Mouse (Mus musculus) ES-E14 (cell line): ENCODE measurements around the gene Olfr596. TPM values are rescaled to one million over a fixed set of nuclear protein-coding genes. Genes with fewer than 3 reads are reported as not detected.
"Not testable (repeated sequence)": the region's sequence is repeated elsewhere in the genome, so short reads cannot be mapped to it uniquely, and the experiment has no call there.

Experiments used
- DNase-seq: peaks from one replicate; pipeline ENCODE4 v3.0.0-alpha.2; 2013; ENCODE audit warnings: low read depth, low spot score
- H3K27ac ChIP-seq: 2 replicates; pipeline ENCODE4 v1.5.1; 2012; ENCODE audit warnings: low read depth, mild to moderate bottlenecking, low read length, moderate library complexity, mixed read lengths; ENCODE audit not compliant: poor library complexity, insufficient read depth, severe bottlenecking
- H3K36me3 ChIP-seq: 2 replicates; pipeline ENCODE4 v1.6.1; 2012; ENCODE audit warnings: mild to moderate bottlenecking, low read length, moderate library complexity, mixed read lengths; ENCODE audit not compliant: control insufficient read depth, poor library complexity, insufficient read depth, severe bottlenecking
- H3K4me1 ChIP-seq, 2 experiments: fragments of 150-350 bp in 1 of 2; sonication (generic) in 1 of 2; 2 replicates each; pipeline ENCODE4 v1.6.1; 2012; ENCODE audit warnings: low read length in 2 of 2, mild to moderate bottlenecking in 1 of 2, mixed read lengths in 1 of 2; ENCODE audit not compliant: control insufficient read depth in 2 of 2, insufficient read depth in 2 of 2, poor library complexity in 1 of 2
- H3K4me3 ChIP-seq, 2 experiments: fragments of 150-350 bp in 1 of 2; sonication (generic) in 1 of 2; 2 replicates each; pipeline ENCODE4 v1.5.1; 2012; ENCODE audit warnings: low read length in 2 of 2, low read depth in 1 of 2, mild to moderate bottlenecking in 1 of 2, mixed read lengths in 1 of 2; ENCODE audit not compliant: insufficient read depth in 1 of 2, poor library complexity in 1 of 2, severe bottlenecking in 1 of 2
- H3K9ac ChIP-seq: 2 replicates; pipeline ENCODE4 v1.6.1; 2012; ENCODE audit warnings: low read depth, mild to moderate bottlenecking, low read length, mixed read lengths; ENCODE audit not compliant: poor library complexity, insufficient read depth, severe bottlenecking
- H3K9me3 ChIP-seq: fragments of 150-350 bp; sonication (generic); 2 replicates; pipeline ENCODE4 v1.6.1; 2012; ENCODE audit warnings: low read depth, mild to moderate bottlenecking, low read length; ENCODE audit not compliant: control insufficient read depth, insufficient read depth
- CHD2 ChIP-seq: IDR thresholded peaks from 2 replicates; pipeline ENCODE4 v1.6.1; 2014; ENCODE audit warnings: mild to moderate bottlenecking, low read depth, low read length, inconsistent platforms
- HCFC1 ChIP-seq: IDR thresholded peaks from 2 replicates; pipeline ENCODE4 v1.6.1; 2012; ENCODE audit warnings: low read length, inconsistent platforms, borderline replicate concordance; ENCODE audit not compliant: insufficient read depth
- MAFK ChIP-seq: IDR thresholded peaks from 2 replicates; pipeline ENCODE4 v1.6.1; 2014; ENCODE audit warnings: mild to moderate bottlenecking, low read depth, low read length, inconsistent platforms; ENCODE audit not compliant: insufficient read depth
- ZC3H11A ChIP-seq: IDR thresholded peaks from 2 replicates; pipeline ENCODE4 v1.6.1; 2012; ENCODE audit warnings: low read depth, mild to moderate bottlenecking, inconsistent platforms, low read length, borderline replicate concordance
- ZNF384 ChIP-seq: IDR thresholded peaks from 2 replicates; pipeline ENCODE4 v1.6.1; 2012; ENCODE audit warnings: low read depth, low read length, inconsistent platforms
- in situ Hi-C, 2 experiments: fragments of 600-800 bp; cut with MboI; formaldehyde crosslinking; loops; one replicate each; pipeline ENCODE4 v1.15.1; 2025; ENCODE audit warnings: low sequenced_read_pairs in 2 of 2, inconsistent platforms in 1 of 2; ENCODE audit not compliant: unreplicated experiment in 2 of 2
- total RNA-seq: library from RNA; depleted of rRNA; stranded (reverse); fragments of 300-350 nt; gene quantifications from 2 replicates; pipeline ENCODE4 v1.2.3, GENCODE M21; 2012; rRNA removed

Olfr596 gene
- total RNA-seq = not detected in 2 replicates

- H3K9me3 ChIP-seq, H3K4me1 ChIP-seq, in situ Hi-C loops, H3K36me3 ChIP-seq, H3K4me3 ChIP-seq, H3K9ac ChIP-seq, H3K27ac ChIP-seq, DNase-seq: not testable (repeated sequence)
These were observed at the start of gene Olfr596 for GRCm38 (mm10) chr7:103305348-103305747. Gene Olfr596, plus strand, starts transcription at chr7:103305648.

- H3K9me3 ChIP-seq, H3K9ac ChIP-seq, in situ Hi-C loops, H3K4me3 ChIP-seq, H3K27ac ChIP-seq, H3K36me3 ChIP-seq, H3K4me1 ChIP-seq, DNase-seq: not testable (repeated sequence)
These were observed 10.6 kb downstream of the Olfr596 start, which contains the start of gene Olfr597 for GRCm38 (mm10) chr7:103316015-103316414. Gene Olfr597, plus strand, starts transcription at chr7:103316315.

- Histone ChIP-seq H3K4me3 (no peak within 1 kb of the TSS), H3K4me1 (no peaks in the 10 kb centered on the region), H3K9ac (no peak within 1 kb of the TSS), H3K36me3 (no peaks in the 10 kb centered on the region), H3K27ac (no peak within 1 kb of the TSS), H3K9me3 (no peaks in the 10 kb centered on the region)
- DNase-seq = no peak
- TF ChIP-seq CHD2 = no peak
- TF ChIP-seq ZC3H11A = no peak
- TF ChIP-seq ZNF384 = no peak
- no peak for TF ChIP-seq MAFK
- no peak for TF ChIP-seq HCFC1
- in situ Hi-C loops = no loop called here
These were observed 17.8 kb downstream of the Olfr596 start, which contains the start of gene Olfr598 for GRCm38 (mm10) chr7:103323268-103323667. Gene Olfr598, plus strand, starts transcription at chr7:103323568.

- Histone ChIP-seq H3K36me3 (no peaks in the 10 kb centered on the region), H3K4me3 (no peak within 1 kb of the TSS), H3K9ac (no peak within 1 kb of the TSS), H3K4me1 (no peaks in the 10 kb centered on the region), H3K9me3 (no peaks in the 10 kb centered on the region), H3K27ac (no peak within 1 kb of the TSS)
- DNase-seq = no peak
- TF ChIP-seq MAFK (no peak), ZNF384 (no peak), ZC3H11A (no peak), HCFC1 (no peak)
- in situ Hi-C loops = no loop called here
These were observed 30.2 kb downstream of the Olfr596 start, which contains the start of gene Olfr599 for GRCm38 (mm10) chr7:103335617-103336016. Gene Olfr599, plus strand, starts transcription at chr7:103335917.

GRCm38 (mm10) chr7:103349569-103349968 lies 44.1 kb downstream of the Olfr596 start, which contains the start of gene Olfr600:
Gene Olfr600, minus strand, starts transcription at chr7:103349669.
- H3K36me3 ChIP-seq = no peaks in the 10 kb centered on the region
- DNase-seq = no peak

More at GRCm38 (mm10) chr7:103349569-103349968, 44.1 kb downstream of the Olfr596 start, which contains the start of gene Olfr600:
- in situ Hi-C loops = no loop called here
- Histone ChIP-seq H3K4me1 (no peaks in the 10 kb centered on the region), H3K9me3 (no peaks in the 10 kb centered on the region), H3K27ac (no peak within 1 kb of the TSS), H3K4me3 (no peak within 1 kb of the TSS), H3K9ac (no peak within 1 kb of the TSS)
- TF ChIP-seq ZC3H11A = no peak
- TF ChIP-seq MAFK = no peak
- TF ChIP-seq HCFC1 = no peak
- TF ChIP-seq CHD2 = no peak

Other genes with a start within 250 kb of the Olfr596 start
- gene Olfr584, start 223.8 kb upstream of the Olfr596 start, total RNA-seq = not detected in 2 replicates
- gene Olfr585, start 207.9 kb upstream of the Olfr596 start, total RNA-seq = not detected in 2 replicates
- not detected in 2 replicates for gene Olfr586, start 180.0 kb upstream of the Olfr596 start, total RNA-seq
- not detected in 2 replicates for gene Olfr588-ps1, start 164.8 kb upstream of the Olfr596 start, total RNA-seq
- not detected in 2 replicates for gene Olfr589, start 149.3 kb upstream of the Olfr596 start, total RNA-seq
- gene Olfr591, start 127.3 kb upstream of the Olfr596 start, total RNA-seq = not detected in 2 replicates
- not detected in 2 replicates for gene Olfr592, start 120.8 kb upstream of the Olfr596 start, total RNA-seq
- not detected in 2 replicates for gene Olfr593, start 93.8 kb upstream of the Olfr596 start, total RNA-seq
- gene Olfr594, start 88.7 kb upstream of the Olfr596 start, total RNA-seq = not detected in 2 replicates
- gene Usp17ld, start 53.1 kb upstream of the Olfr596 start, total RNA-seq = 1.3 and 1.4 TPM in 2 replicates
- not detected in 2 replicates for gene Olfr597, start 10.7 kb downstream of the Olfr596 start, total RNA-seq
- gene Olfr598, start 17.9 kb downstream of the Olfr596 start, total RNA-seq = not detected in 2 replicates
- gene Olfr599, start 30.3 kb downstream of the Olfr596 start, total RNA-seq = not detected in 2 replicates
- not detected in 2 replicates for gene Olfr600, start 44.0 kb downstream of the Olfr596 start, total RNA-seq
- not detected in 2 replicates for gene Olfr601, start 57.0 kb downstream of the Olfr596 start, total RNA-seq
- gene Olfr603, start 80.5 kb downstream of the Olfr596 start, total RNA-seq = not detected in 2 replicates
- 3.7 and 6.4 TPM in 2 replicates for gene Usp17lc, start 109.4 kb downstream of the Olfr596 start, total RNA-seq
- gene Olfr605, start 139.8 kb downstream of the Olfr596 start, total RNA-seq = not detected in 2 replicates
- gene Olfr606, start 143.4 kb downstream of the Olfr596 start, total RNA-seq = not detected in 2 replicates
- not detected in 2 replicates for gene Olfr607, start 158.5 kb downstream of the Olfr596 start, total RNA-seq
- gene Olfr608, start 164.2 kb downstream of the Olfr596 start, total RNA-seq = not detected in 2 replicates
- gene Olfr609, start 192.4 kb downstream of the Olfr596 start, total RNA-seq = not detected in 2 replicates
- not detected in 2 replicates for gene Olfr610, start 206.5 kb downstream of the Olfr596 start, total RNA-seq
- not detected in 2 replicates for gene Olfr611, start 215.2 kb downstream of the Olfr596 start, total RNA-seq
- gene Olfr612, start 237.1 kb downstream of the Olfr596 start, total RNA-seq = not detected in 2 replicates
- not detected in 2 replicates for gene Olfr613, start 242.4 kb downstream of the Olfr596 start, total RNA-seq